Mouse (Mus musculus): ENCODE data around the gene Calcoco2. TPM values are rescaled to one million over a fixed set of nuclear protein-coding genes. Genes with fewer than 3 reads are reported as not detected.
A peak's percentile ranks its signal among the peaks of the same experiment; 100 is the strongest.

The Calcoco2 gene
- polyA plus RNA-seq, 1 experiment from 2014 or later, result not detected

GRCm38 (mm10) chr11:96064521-96065214, 47.1 kb downstream of the Calcoco2 start:
- Histone ChIP-seq H3K4me3 (ENCODE audit: low read depth, low read length) (peak overlapping the region; percentile 93), H3K36me3 (ENCODE audit: control insufficient read depth, insufficient read depth, low read length) (peaks cover 26% of the 10 kb centered on the region)
- ATAC-seq (ENCODE audit: insufficient number of reproducible peaks, insufficient read depth, low FRiP score, low read depth), result peak; percentile 47

GRCm38 (mm10) chr11:96058309-96058708, 53.5 kb downstream of the Calcoco2 start:
- 89% methylated on average over 4 of the region's 4 CpGs for WGBS
- peaks cover 77% of the 10 kb centered on the region for H3K36me3 ChIP-seq (ENCODE audit: control insufficient read depth, insufficient read depth, low read length)
- no peak for ATAC-seq (ENCODE audit: insufficient number of reproducible peaks, insufficient read depth, low FRiP score, low read depth)

More at GRCm38 (mm10) chr11:96064521-96065214, 47.1 kb downstream of the Calcoco2 start:
- H3K27ac ChIP-seq (ENCODE audit: low read length), result peak overlapping the region; percentile 84
- H3K9ac ChIP-seq (replicated peaks; ENCODE audit: low read depth, low read length), result peak overlapping the region; percentile 87
- peaks cover 15% of the 10 kb centered on the region for H3K4me1 ChIP-seq (ENCODE audit: control insufficient read depth, insufficient read depth, low read length)
- no peaks in the 10 kb centered on the region for H3K9me3 ChIP-seq (ENCODE audit: control insufficient read depth, low read depth, low read length)
- WGBS, result 1% methylated on average over 50 of the region's 64 CpGs
- H3K27me3 ChIP-seq (ENCODE audit: control insufficient read depth, insufficient read depth, low read length), result no peaks in the 10 kb centered on the region
- peak overlapping the region; percentile 82 for H3K4me2 ChIP-seq (replicated peaks; ENCODE audit: low read depth, low read length)

GRCm38 (mm10) chr11:96050854-96051253, 60.9 kb downstream of the Calcoco2 start:
- Histone ChIP-seq H3K36me3 (ENCODE audit: control insufficient read depth, insufficient read depth, low read length) (peaks cover 67% of the 10 kb centered on the region), H3K9me3 (ENCODE audit: control insufficient read depth, low read depth, low read length) (no peaks in the 10 kb centered on the region), H3K9ac (replicated peaks; ENCODE audit: low read depth, low read length) (no peak overlapping the region), H3K4me1 (ENCODE audit: control insufficient read depth, insufficient read depth, low read length) (no peaks in the 10 kb centered on the region), H3K27ac (ENCODE audit: low read length) (no peak overlapping the region), H3K4me2 (replicated peaks; ENCODE audit: low read depth, low read length) (no peak overlapping the region), H3K27me3 (ENCODE audit: control insufficient read depth, insufficient read depth, low read length) (no peaks in the 10 kb centered on the region), H3K4me3 (ENCODE audit: low read depth, low read length) (no peak overlapping the region)
- ATAC-seq (ENCODE audit: insufficient number of reproducible peaks, insufficient read depth, low FRiP score, low read depth), result no peak
- 91% methylated on average over 3 of the region's 3 CpGs for WGBS

More at GRCm38 (mm10) chr11:96058309-96058708, 53.5 kb downstream of the Calcoco2 start:
- Histone ChIP-seq H3K4me2 (replicated peaks; ENCODE audit: low read depth, low read length) (no peak overlapping the region), H3K4me3 (ENCODE audit: low read depth, low read length) (no peak overlapping the region), H3K27ac (ENCODE audit: low read length) (no peak overlapping the region), H3K9me3 (ENCODE audit: control insufficient read depth, low read depth, low read length) (no peaks in the 10 kb centered on the region), H3K4me1 (ENCODE audit: control insufficient read depth, insufficient read depth, low read length) (peaks cover 5% of the 10 kb centered on the region), H3K9ac (replicated peaks; ENCODE audit: low read depth, low read length) (no peak overlapping the region), H3K27me3 (ENCODE audit: control insufficient read depth, insufficient read depth, low read length) (no peaks in the 10 kb centered on the region)

GRCm38 (mm10) chr11:96049939-96050338, 61.8 kb downstream of the Calcoco2 start:
- ATAC-seq (ENCODE audit: insufficient number of reproducible peaks, insufficient read depth, low FRiP score, low read depth), result no peak
- no peak overlapping the region for H3K27ac ChIP-seq (ENCODE audit: low read length)
- 83% methylated on average over 4 of the region's 4 CpGs for WGBS
- no peak overlapping the region for H3K9ac ChIP-seq (replicated peaks; ENCODE audit: low read depth, low read length)
- no peaks in the 10 kb centered on the region for H3K27me3 ChIP-seq (ENCODE audit: control insufficient read depth, insufficient read depth, low read length)
- H3K36me3 ChIP-seq (ENCODE audit: control insufficient read depth, insufficient read depth, low read length), result peaks cover 63% of the 10 kb centered on the region
- H3K4me1 ChIP-seq (ENCODE audit: control insufficient read depth, insufficient read depth, low read length), result no peaks in the 10 kb centered on the region
- H3K4me2 ChIP-seq (replicated peaks; ENCODE audit: low read depth, low read length), result no peak overlapping the region
- H3K9me3 ChIP-seq (ENCODE audit: control insufficient read depth, low read depth, low read length), result no peaks in the 10 kb centered on the region
- H3K4me3 ChIP-seq (ENCODE audit: low read depth, low read length), result no peak overlapping the region

Other genes starting within 250 kb of the Calcoco2 start
- gene B4galnt2, start 197.1 kb downstream of the Calcoco2 start, polyA plus RNA-seq (2014; fragmentation: Nextera tagmentation; extraction: Ambion mirVana), result 3.2 and 3.8 TPM in 2 replicates
- gene Igf2bp1, start 106.0 kb downstream of the Calcoco2 start, polyA plus RNA-seq (2014; fragmentation: Nextera tagmentation; extraction: Ambion mirVana), result 24.9 and 28.5 TPM in 2 replicates
- 1.1 TPM in 1 of 2 replicates, not detected in the other for gene Gip, start 87.4 kb downstream of the Calcoco2 start, polyA plus RNA-seq (2014; fragmentation: Nextera tagmentation; extraction: Ambion mirVana)
- gene Snf8, start 77.1 kb downstream of the Calcoco2 start, polyA plus RNA-seq (2014; fragmentation: Nextera tagmentation; extraction: Ambion mirVana), result 34.6 and 35.5 TPM in 2 replicates
- gene Ube2z, start 46.6 kb downstream of the Calcoco2 start, polyA plus RNA-seq (2014; fragmentation: Nextera tagmentation; extraction: Ambion mirVana), result 33.3 and 35.6 TPM in 2 replicates
- gene Atp5g1, start 36.3 kb downstream of the Calcoco2 start, polyA plus RNA-seq (2014; fragmentation: Nextera tagmentation; extraction: Ambion mirVana), result 739 and 807 TPM in 2 replicates
- 0.12 TPM in 1 of 2 replicates, not detected in the other for gene Ttll6, start 21.8 kb upstream of the Calcoco2 start, polyA plus RNA-seq (2014; fragmentation: Nextera tagmentation; extraction: Ambion mirVana)
- gene Hoxb13, start 82.4 kb upstream of the Calcoco2 start, polyA plus RNA-seq (2014; fragmentation: Nextera tagmentation; extraction: Ambion mirVana), result not detected in 2 replicates
- 0.25 TPM in 2 replicates for gene Hoxb9, start 159.5 kb upstream of the Calcoco2 start, polyA plus RNA-seq (2014; fragmentation: Nextera tagmentation; extraction: Ambion mirVana)
- 2.3 and 2.7 TPM in 2 replicates for gene Hoxb8, start 169.9 kb upstream of the Calcoco2 start, polyA plus RNA-seq (2014; fragmentation: Nextera tagmentation; extraction: Ambion mirVana)
- 8.4 and 14.0 TPM in 2 replicates for gene Hoxb7, start 174.7 kb upstream of the Calcoco2 start, polyA plus RNA-seq (2014; fragmentation: Nextera tagmentation; extraction: Ambion mirVana)
- 12.4 TPM in 2 replicates for gene Hoxb6, start 180.5 kb upstream of the Calcoco2 start, polyA plus RNA-seq (2014; fragmentation: Nextera tagmentation; extraction: Ambion mirVana)
- 21.2 and 23.3 TPM in 2 replicates for gene Hoxb5, start 191.4 kb upstream of the Calcoco2 start, polyA plus RNA-seq (2014; fragmentation: Nextera tagmentation; extraction: Ambion mirVana)
- 3.5 and 3.7 TPM in 2 replicates for gene Hoxb4, start 206.3 kb upstream of the Calcoco2 start, polyA plus RNA-seq (2014; fragmentation: Nextera tagmentation; extraction: Ambion mirVana)
- gene Hoxb3, start 211.4 kb upstream of the Calcoco2 start, polyA plus RNA-seq (2014; fragmentation: Nextera tagmentation; extraction: Ambion mirVana), result 3.6 and 4.7 TPM in 2 replicates
- gene Hoxb2, start 238.6 kb upstream of the Calcoco2 start, polyA plus RNA-seq (2014; fragmentation: Nextera tagmentation; extraction: Ambion mirVana), result 23.1 and 25.9 TPM in 2 replicates

All from stomach, embryonic 14.5 days (tissue).